Mouse (Mus musculus): ENCODE measurements at regions not wholly inside any gene's neighbourhood (a gene's known extent, or its start where the extent isn't known, plus 50 kb on each side); places are given as distances from the start of the nearest gene placed in this dataset.

GRCm38 (mm10) chr14:81254343-81254838 is 1270.5 kb downstream of the Olfm4 start:
- intact Hi-C loops (cut with DNase I) = no loop called here
- no peak for DNase-seq

GRCm38 (mm10) chr14:81255423-81255822 is 1271.5 kb downstream of the Olfm4 start:
- no peak for DNase-seq
- intact Hi-C loops (cut with DNase I) = no loop called here

- no peak for DNase-seq
These were observed 1283.9 kb downstream of the Olfm4 start for GRCm38 (mm10) chr14:81267637-81268373.

GRCm38 (mm10) chr14:81287489-81288025 is 1303.7 kb downstream of the Olfm4 start:
- intact Hi-C loops (cut with DNase I) = no loop called here
- DNase-seq = no peak

More at GRCm38 (mm10) chr14:81267637-81268373, 1283.9 kb downstream of the Olfm4 start:
- intact Hi-C loops (cut with DNase I) = no loop called here

- intact Hi-C loops (cut with DNase I) = no loop called here
- peak; percentile 45 for DNase-seq
These were observed 1323.3 kb downstream of the Olfm4 start for GRCm38 (mm10) chr14:81307160-81307559.

- intact Hi-C loops (cut with DNase I) = no loop called here
- DNase-seq = no peak
These were observed 1357.2 kb downstream of the Olfm4 start for GRCm38 (mm10) chr14:81341058-81341457.

GRCm38 (mm10) chr14:81387566-81387965 is 1403.7 kb downstream of the Olfm4 start:
- intact Hi-C loops (cut with DNase I) = no loop called here
- DNase-seq = no peak

Data from left cerebral cortex, postnatal 4 days (tissue).